Mouse (Mus musculus) heart, embryonic 11.5 days (tissue): ENCODE results near the gene Stac2. TPM values are rescaled to one million over a fixed set of nuclear protein-coding genes. Genes with fewer than 3 reads are reported as not detected.

ENCODE experiments used
- ATAC-seq: fragments of 200-750 bp; cut with Nextera tagmentation; replicated peaks from 2 replicates; pipeline ENCODE4 v1.8.0; 2017; ENCODE audit warnings: moderate library complexity; ENCODE audit not compliant: insufficient number of reproducible peaks, low FRiP score, low TSS enrichment
- H3K27ac ChIP-seq: fragments of 300-500 bp; sonication (generic); 2 replicates; pipeline ENCODE4 v1.5.1; 2014; ENCODE audit warnings: mild to moderate bottlenecking, low read depth, low read length
- H3K27me3 ChIP-seq: fragments of 300-500 bp; sonication (generic); 2 replicates; pipeline ENCODE4 v1.6.1; 2014; ENCODE audit warnings: mild to moderate bottlenecking, low read length, mixed read lengths; ENCODE audit not compliant: control insufficient read depth, insufficient read depth
- H3K36me3 ChIP-seq: fragments of 300-500 bp; sonication (generic); 2 replicates; pipeline ENCODE4 v1.6.1; 2014; ENCODE audit warnings: mild to moderate bottlenecking, low read length, moderate library complexity, mixed read lengths; ENCODE audit not compliant: control insufficient read depth, insufficient read depth
- H3K4me1 ChIP-seq: fragments of 300-500 bp; sonication (generic); 2 replicates; pipeline ENCODE4 v1.6.1; 2014; ENCODE audit warnings: low read length; ENCODE audit not compliant: control insufficient read depth, insufficient read depth
- H3K4me2 ChIP-seq: fragments of 300-500 bp; sonication (generic); 2 replicates; pipeline ENCODE4 v1.6.1; 2014; ENCODE audit warnings: mild to moderate bottlenecking, moderate library complexity
- H3K4me3 ChIP-seq: fragments of 300-500 bp; sonication (generic); 2 replicates; pipeline ENCODE4 v1.5.1; 2014; ENCODE audit warnings: low read depth, low read length
- H3K9ac ChIP-seq: fragments of 300-500 bp; sonication (generic); 2 replicates; pipeline ENCODE4 v1.6.1; 2014; ENCODE audit warnings: mild to moderate bottlenecking, low read depth, low read length, moderate library complexity
- H3K9me3 ChIP-seq: fragments of 300-500 bp; sonication (generic); replicated peaks from 2 replicates; pipeline ENCODE4 v1.6.1; 2016; ENCODE audit warnings: low read length; ENCODE audit not compliant: control insufficient read depth
- WGBS: fragments of 180-500 bp; shearing (Covaris S2); extraction: QIAGEN DNeasy Blood & Tissue Kit; methylation state at CpG from one replicate; pipeline ENCODE4 v1.1.7; 2014; ENCODE audit not compliant: insufficient replicate concordance; 5-methylcytosine and 5-hydroxymethylcytosine counted together
- polyA plus RNA-seq: library from polyadenylated mRNA; unstranded; fragments of >200 nt; fragmentation: Nextera tagmentation; extraction: Ambion mirVana; gene quantifications from 2 replicates; pipeline ENCODE4 v1.2.1, GENCODE M21; 2014

The Stac2 gene
- polyA plus RNA-seq, 1 experiment from 2014 or later: 0.26 TPM

GRCm38 (mm10) chr11:98016824-98017223 is 36.4 kb downstream of the Stac2 start:
- no peak overlapping the region for H3K9ac ChIP-seq
- peaks cover 5% of the 10 kb centered on the region for H3K27me3 ChIP-seq
- no peak overlapping the region for H3K4me2 ChIP-seq
- no peaks in the 10 kb centered on the region for H3K9me3 ChIP-seq
- no peaks in the 10 kb centered on the region for H3K36me3 ChIP-seq
- H3K4me3 ChIP-seq: no peak overlapping the region
- H3K4me1 ChIP-seq: peaks cover 11% of the 10 kb centered on the region
- ATAC-seq: no peak
- H3K27ac ChIP-seq: no peak overlapping the region
- 74% methylated on average over 4 of the region's 4 CpGs for WGBS

GRCm38 (mm10) chr11:98016177-98016576 is 37.1 kb downstream of the Stac2 start:
- H3K4me1 ChIP-seq: peaks cover 11% of the 10 kb centered on the region; the same call in 1 of the 2 replicates
- H3K9me3 ChIP-seq: no peaks in the 10 kb centered on the region
- H3K4me3 ChIP-seq: no peak overlapping the region
- H3K27me3 ChIP-seq: peaks cover 6% of the 10 kb centered on the region
- no peak overlapping the region for H3K9ac ChIP-seq
- H3K36me3 ChIP-seq: no peaks in the 10 kb centered on the region
- WGBS: 88% methylated on average over 5 of the region's 5 CpGs
- ATAC-seq: no peak
- no peak overlapping the region for H3K27ac ChIP-seq
- H3K4me2 ChIP-seq: no peak overlapping the region

- 73% methylated on average over 10 of the region's 10 CpGs for WGBS
- Histone ChIP-seq H3K36me3 (no peaks in the 10 kb centered on the region), H3K27me3 (peaks cover 12% of the 10 kb centered on the region), H3K4me2 (no peak overlapping the region), H3K4me3 (no peak overlapping the region), H3K27ac (no peak overlapping the region), H3K9me3 (no peaks in the 10 kb centered on the region), H3K9ac (no peak overlapping the region), H3K4me1 (no peaks in the 10 kb centered on the region)
- no peak for ATAC-seq
Measured at GRCm38 (mm10) chr11:98012831-98013230, 40.4 kb downstream of the Stac2 start.

GRCm38 (mm10) chr11:98011716-98012115 is 41.5 kb downstream of the Stac2 start:
- Histone ChIP-seq H3K36me3 (no peaks in the 10 kb centered on the region), H3K4me2 (no peak overlapping the region), H3K4me1 (no peaks in the 10 kb centered on the region), H3K9ac (no peak overlapping the region), H3K9me3 (no peaks in the 10 kb centered on the region), H3K27me3 (peaks cover 12% of the 10 kb centered on the region), H3K27ac (no peak overlapping the region), H3K4me3 (no peak overlapping the region)
- no peak for ATAC-seq
- 44% methylated on average over 9 of the region's 9 CpGs for WGBS

- Histone ChIP-seq H3K27me3 (peaks cover 22% of the 10 kb centered on the region), H3K27ac (no peak overlapping the region), H3K4me1 (peaks cover 7% of the 10 kb centered on the region; the same call in 1 of the 2 replicates), H3K36me3 (peaks cover 4% of the 10 kb centered on the region; the same call in 1 of the 2 replicates), H3K9ac (no peak overlapping the region), H3K9me3 (no peaks in the 10 kb centered on the region), H3K4me3 (no peak overlapping the region), H3K4me2 (no peak overlapping the region)
- 77% methylated on average over 11 of the region's 11 CpGs for WGBS
- no peak for ATAC-seq
Measured at GRCm38 (mm10) chr11:98008087-98008486, 45.2 kb downstream of the Stac2 start.

- H3K9me3 ChIP-seq: no peaks in the 10 kb centered on the region
Measured at GRCm38 (mm10) chr11:98005686-98006085, 47.6 kb downstream of the Stac2 start.

GRCm38 (mm10) chr11:98005076-98005475 is 48.2 kb downstream of the Stac2 start:
- Histone ChIP-seq H3K4me2 (no peak overlapping the region), H3K9ac (no peak overlapping the region), H3K4me3 (no peak overlapping the region), H3K4me1 (peaks cover 12% of the 10 kb centered on the region), H3K9me3 (no peaks in the 10 kb centered on the region), H3K27ac (no peak overlapping the region), H3K36me3 (peaks cover 4% of the 10 kb centered on the region; the same call in 1 of the 2 replicates), H3K27me3 (peaks cover 36% of the 10 kb centered on the region)
- ATAC-seq: no peak
- 35% methylated on average over 13 of the region's 13 CpGs for WGBS

More at GRCm38 (mm10) chr11:98005686-98006085, 47.6 kb downstream of the Stac2 start:
- 71% methylated on average over 10 of the region's 10 CpGs for WGBS
- Histone ChIP-seq H3K9ac (no peak overlapping the region), H3K4me2 (no peak overlapping the region), H3K27ac (no peak overlapping the region), H3K4me3 (no peak overlapping the region), H3K4me1 (peaks cover 12% of the 10 kb centered on the region), H3K27me3 (peaks cover 33% of the 10 kb centered on the region), H3K36me3 (peaks cover 4% of the 10 kb centered on the region; the same call in 1 of the 2 replicates)
- ATAC-seq: no peak

- peaks cover 45% of the 10 kb centered on the region for H3K27me3 ChIP-seq
- H3K27ac ChIP-seq: no peak overlapping the region
- ATAC-seq: no peak
- H3K9me3 ChIP-seq: no peaks in the 10 kb centered on the region
- H3K4me1 ChIP-seq: peaks cover 12% of the 10 kb centered on the region
- H3K4me3 ChIP-seq: no peak overlapping the region
- 59% methylated on average over 8 of the region's 8 CpGs for WGBS
- H3K4me2 ChIP-seq: no peak overlapping the region
- no peak overlapping the region for H3K9ac ChIP-seq
- peaks cover 4% of the 10 kb centered on the region; the same call in 1 of the 2 replicates for H3K36me3 ChIP-seq
Measured at GRCm38 (mm10) chr11:98004161-98004560, 49.1 kb downstream of the Stac2 start.

GRCm38 (mm10) chr11:98003171-98003671 is 50.0 kb downstream of the Stac2 start:
- Histone ChIP-seq H3K4me3 (peak overlapping the region; percentile 30), H3K27ac (no peak overlapping the region), H3K27me3 (peaks cover 45% of the 10 kb centered on the region), H3K9me3 (no peaks in the 10 kb centered on the region), H3K9ac (no peak overlapping the region), H3K36me3 (peaks cover 4% of the 10 kb centered on the region; the same call in 1 of the 2 replicates), H3K4me2 (peak overlapping the region; percentile 61), H3K4me1 (peaks cover 12% of the 10 kb centered on the region)
- WGBS: 37% methylated on average over 17 of the region's 17 CpGs
- ATAC-seq: no peak
